Mouse (Mus musculus) ES-CJ7 (cell line): ENCODE data around the gene Tinf2.

Experiments
- DNase-seq: peaks from one replicate; pipeline ENCODE4 v3.0.0; 2011; ENCODE audit warnings: low read depth, low spot score

Tinf2 gene

GRCm38 (mm10) chr14:55681160-55682117, at the start of gene Tinf2:
TSS of gene Tinf2 (minus strand) at chr14:55681820.
- DNase-seq: peak; percentile 99

DNA sequence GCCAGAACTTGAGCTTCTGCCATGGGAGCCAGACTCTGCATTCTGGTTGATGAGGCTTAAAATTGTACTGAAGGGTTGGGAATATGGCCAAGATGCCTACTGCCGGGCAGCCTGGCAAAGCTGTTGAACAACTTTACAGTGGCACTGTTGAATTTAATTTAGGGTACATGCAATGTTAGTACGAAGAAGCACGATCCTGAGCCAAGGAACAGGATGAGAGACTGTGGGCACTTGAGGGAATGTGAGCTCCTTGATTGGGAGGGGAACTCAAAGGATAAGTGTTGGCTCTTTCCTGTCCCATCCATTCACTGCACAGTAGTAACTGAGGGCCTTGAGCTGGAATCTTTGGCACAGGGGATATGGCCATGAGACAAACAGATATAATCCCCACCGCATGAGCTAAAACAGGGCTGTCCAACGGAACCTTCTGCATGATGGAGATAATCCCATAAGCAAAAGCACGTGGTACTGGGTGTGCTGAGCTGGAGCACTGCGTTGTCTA, 49.0 kb upstream of the Tinf2 start:
- DNase-seq: no peak

DNA sequence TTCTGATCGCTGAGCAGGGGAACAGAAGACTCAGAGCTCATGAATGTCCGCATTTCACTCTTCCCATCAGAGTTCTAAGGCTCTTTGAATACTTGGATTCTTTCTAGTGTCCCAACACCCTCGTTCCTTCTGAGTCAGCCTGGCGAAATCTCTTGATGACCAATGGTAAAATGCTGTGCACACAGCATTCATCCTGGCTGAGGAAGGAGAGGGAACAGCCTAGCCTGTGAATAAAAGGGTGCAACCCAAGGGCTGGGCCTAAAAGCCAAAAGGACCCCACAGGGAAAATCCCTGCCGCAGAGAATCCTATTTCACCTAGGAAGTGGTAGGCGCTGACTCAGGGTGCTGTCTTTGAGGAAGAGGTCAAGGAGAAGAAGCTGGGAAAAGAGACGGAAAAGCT, 48.5 kb upstream of the Tinf2 start:
- no peak for DNase-seq

- DNase-seq: no peak
Measured at GRCm38 (mm10) chr14:55727889-55728685, 46.5 kb upstream of the Tinf2 start.

GRCm38 (mm10) chr14:55726261-55726660, 44.6 kb upstream of the Tinf2 start:
- no peak for DNase-seq

GRCm38 (mm10) chr14:55724411-55724871, 42.8 kb upstream of the Tinf2 start:
- no peak for DNase-seq

GRCm38 (mm10) chr14:55723433-55723832, 41.8 kb upstream of the Tinf2 start:
- no peak for DNase-seq

DNA sequence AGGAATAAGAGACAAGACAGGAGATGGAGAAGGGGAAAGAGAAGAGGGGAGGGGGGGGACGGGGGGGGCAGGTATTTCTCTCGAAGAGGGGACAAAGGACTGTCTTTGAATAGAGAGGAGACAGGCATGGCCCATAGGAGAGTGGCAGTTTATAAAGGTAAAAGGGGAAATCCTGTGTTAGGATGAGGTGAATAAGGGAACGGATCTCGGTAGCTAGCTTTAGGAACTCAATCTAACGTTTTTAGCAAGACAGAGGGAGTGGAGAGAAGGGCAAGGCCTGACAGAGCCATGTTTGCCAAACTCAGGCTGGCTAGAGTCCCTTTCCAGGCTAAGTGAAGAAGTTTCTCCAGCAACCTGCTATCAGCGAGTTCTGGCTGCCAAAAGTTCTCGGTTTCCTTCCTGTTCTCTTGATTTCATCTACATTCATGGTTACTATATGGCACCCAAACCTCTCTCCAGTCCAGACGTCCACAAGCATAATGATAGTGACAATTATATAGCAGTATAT, 40.9 kb upstream of the Tinf2 start:
- no peak for DNase-seq

GRCm38 (mm10) chr14:55721700-55722437, 40.2 kb upstream of the Tinf2 start, which contains the start of gene Rabggta:
TSS of gene Rabggta (minus strand) at chr14:55722263.
- DNase-seq: peak; percentile 98

DNA sequence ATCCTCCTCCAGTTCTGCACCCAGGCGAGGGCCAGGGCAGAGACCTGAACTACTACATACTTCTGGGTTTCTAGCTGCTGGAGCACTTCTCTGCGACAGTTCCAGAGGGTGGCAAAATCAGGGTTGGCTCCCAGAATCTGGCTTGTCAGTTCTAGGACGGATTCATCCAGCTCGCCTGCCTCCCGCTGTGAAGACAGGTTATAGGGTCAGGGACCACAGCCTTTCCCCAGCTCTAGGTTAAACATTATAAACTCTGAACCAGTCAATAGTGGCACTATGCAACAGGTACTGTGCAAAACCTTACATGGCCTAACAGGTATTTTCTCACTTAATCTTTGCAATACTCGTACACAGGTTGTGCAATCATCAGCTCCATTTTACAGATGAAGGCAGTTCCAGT, 39.5 kb upstream of the Tinf2 start:
- DNase-seq: no peak

GRCm38 (mm10) chr14:55720666-55721065, 39.0 kb upstream of the Tinf2 start:
- no peak for DNase-seq

- no peak for DNase-seq
Measured at GRCm38 (mm10) chr14:55719737-55720136, 38.1 kb upstream of the Tinf2 start.

- DNase-seq: no peak
Measured at GRCm38 (mm10) chr14:55716884-55717283, 35.3 kb upstream of the Tinf2 start.

GRCm38 (mm10) chr14:55716271-55716670, 34.7 kb upstream of the Tinf2 start:
- DNase-seq: no peak

DNA sequence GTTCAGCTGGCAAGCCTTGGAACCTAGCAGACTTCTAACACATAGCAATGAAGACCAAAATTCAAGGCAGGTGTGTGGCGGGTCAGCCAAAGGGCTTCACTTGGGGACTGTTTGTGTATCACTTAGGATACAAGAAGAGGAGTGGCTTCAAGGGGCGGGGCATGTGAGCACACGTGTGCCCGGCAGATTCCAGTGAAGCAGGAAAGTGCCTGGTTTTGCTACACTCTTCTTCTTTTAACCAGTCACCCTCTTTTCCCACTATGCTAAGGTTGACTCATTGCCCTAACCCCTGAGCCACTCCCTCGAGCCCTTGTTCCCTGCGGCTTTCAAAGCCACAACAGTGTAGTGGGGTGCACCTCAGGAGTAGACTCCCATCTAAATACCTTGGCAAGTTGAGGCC, 33.3 kb upstream of the Tinf2 start:
- DNase-seq: no peak

DNA sequence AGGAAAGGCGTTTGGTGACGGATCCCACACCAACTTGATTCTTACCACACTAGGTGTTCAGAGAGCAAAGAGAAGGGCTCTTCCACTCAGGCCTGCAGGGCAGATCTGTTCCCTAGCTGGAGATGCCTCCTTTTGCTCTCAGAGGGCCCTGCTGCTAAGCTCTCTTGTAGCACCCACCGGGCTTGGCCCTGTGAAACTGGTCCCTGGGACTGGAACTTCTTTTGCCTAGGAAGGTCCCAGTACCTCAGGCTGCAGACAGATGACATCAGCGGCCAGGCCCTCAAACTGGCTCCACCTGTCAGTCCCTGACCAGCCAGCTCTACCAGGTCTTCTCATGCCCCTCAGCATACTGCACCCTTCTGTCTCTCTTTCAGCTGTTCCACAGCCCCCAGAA, 32.1 kb upstream of the Tinf2 start, which contains the start of gene Tgm1:
Gene Tgm1 (minus strand): TSS at position 198 of the 394 bp plus-strand sequence.
- DNase-seq: no peak

GRCm38 (mm10) chr14:55713007-55713728, 31.5 kb upstream of the Tinf2 start:
- DNase-seq: peak; percentile 66

DNA sequence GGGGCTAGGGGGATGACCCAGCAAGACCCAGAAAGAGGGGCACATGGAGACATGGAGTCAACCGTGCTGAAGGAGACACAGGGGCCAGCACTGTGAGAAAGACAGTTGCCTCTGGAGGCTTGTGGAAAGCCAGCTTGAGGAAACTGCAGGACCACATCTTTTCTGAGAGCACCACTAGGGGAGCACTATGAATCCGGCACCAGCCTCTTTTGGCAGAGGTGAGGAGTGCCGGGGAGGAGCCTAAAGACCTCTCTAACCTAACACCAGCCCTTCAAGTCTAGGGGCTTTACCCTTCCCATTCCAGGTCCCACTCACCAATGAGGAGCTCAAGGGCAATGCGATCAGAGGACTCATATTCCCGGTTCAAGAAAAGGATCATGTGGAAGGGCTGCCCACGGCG, 30.2 kb upstream of the Tinf2 start:
- DNase-seq: peak; percentile 75

- peak; percentile 97 for DNase-seq
Measured at GRCm38 (mm10) chr14:55709509-55709908, 27.9 kb upstream of the Tinf2 start.

GRCm38 (mm10) chr14:55707397-55707796, 25.8 kb upstream of the Tinf2 start:
- DNase-seq: no peak
